Mouse (Mus musculus) embryo, embryonic 10.5 days (tissue): ENCODE data around the gene Baiap2l2.

Experiments
- DNase-seq: peaks from one replicate; pipeline ENCODE4 v3.0.0-alpha.2; 2015; ENCODE audit warnings: low spot score

Gene Baiap2l2

DNA sequence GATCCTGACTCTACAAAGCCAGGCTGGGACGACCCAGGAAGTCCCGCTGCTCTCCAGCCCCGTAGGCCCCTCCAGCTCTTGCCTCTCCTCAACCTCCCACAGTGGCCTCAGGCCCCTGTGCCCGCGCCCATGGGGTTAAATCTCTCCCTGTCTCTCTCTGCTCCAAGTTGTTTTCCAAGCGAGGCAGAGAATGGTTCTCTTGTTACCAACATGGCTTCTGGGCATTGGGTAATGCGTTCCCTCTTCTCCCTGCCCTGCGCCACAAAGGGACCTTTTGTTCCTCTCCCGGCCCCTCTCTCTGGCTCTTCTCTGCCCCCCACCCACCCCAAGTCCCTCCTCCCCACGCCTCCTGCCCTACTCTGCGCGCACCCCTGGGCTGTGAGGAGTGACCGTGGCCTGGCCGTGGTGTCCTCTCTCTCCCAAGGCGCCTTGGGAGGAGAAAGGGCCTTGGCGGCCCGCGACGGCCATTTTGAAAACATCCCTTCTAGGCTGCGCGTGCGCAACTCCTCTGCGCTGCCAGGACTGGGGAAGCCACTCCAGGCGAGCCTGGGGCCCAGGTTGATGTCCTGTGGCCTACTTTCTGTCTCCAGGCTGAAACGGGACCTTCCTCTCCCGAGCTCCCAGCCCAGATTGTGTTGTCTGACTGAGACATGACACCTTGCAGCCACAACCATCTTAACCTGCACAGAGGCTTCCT lies 72.4 kb downstream of the Baiap2l2 start:
- no peak for DNase-seq

GRCm38 (mm10) chr15:79210357-79210756 lies 75.0 kb downstream of the Baiap2l2 start:
- no peak for DNase-seq

DNA sequence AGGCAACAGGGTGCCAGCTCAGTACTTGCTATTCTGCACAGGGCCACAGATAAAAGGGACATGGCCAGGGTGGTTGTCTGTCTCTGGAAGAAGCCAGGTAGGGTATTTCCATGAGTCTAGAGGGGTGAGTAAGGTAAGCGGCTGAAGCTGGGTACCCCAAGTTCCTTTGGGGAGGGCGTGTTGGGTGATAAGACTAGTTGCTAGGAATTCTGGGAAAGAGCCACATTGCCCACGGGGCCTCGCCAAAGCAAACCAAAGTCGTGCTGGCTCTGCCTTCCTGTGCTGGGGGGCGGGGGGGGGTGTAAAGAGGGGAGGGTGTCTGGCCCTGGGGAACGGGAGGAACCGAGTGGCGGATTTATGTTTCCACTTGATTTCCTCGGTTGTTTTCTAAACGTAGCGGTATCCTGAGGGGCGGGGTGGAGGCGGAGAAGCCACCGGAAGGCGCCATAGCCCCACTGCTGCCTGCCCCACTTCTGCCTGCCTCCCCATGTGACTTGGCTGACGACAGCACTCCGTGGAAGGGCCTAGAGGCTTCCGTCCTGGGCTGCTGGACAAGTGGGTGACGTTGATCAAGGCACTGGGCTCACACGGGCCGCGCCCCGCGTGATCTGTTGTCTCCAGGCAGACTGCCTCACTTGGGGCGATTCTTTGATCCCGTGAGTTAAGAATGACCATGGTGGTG lies 76.4 kb downstream of the Baiap2l2 start:
- DNase-seq = no peak

DNA sequence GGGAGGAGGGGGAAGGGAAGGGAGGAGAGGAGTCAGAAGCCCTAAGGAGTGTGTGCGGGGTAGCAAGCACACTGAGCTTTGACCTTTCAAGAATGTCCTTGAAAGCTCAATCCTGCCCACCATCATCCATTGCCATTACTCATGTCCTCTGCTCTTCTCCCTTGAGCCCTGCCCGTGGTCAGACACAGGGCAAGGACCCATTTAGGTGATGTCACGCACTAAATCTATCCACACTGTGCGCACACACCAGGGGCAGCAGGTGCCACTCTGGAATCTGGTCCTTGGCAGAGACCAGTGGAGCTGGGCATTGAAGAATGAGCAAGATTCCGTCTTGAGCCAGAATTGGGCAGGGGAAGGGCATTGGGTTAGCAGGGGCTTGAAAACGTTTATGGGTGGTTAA lies 77.1 kb downstream of the Baiap2l2 start:
- DNase-seq = no peak
